ENCODE assay signal across 8 mouse cellular contexts in the genomic region with DNA sequence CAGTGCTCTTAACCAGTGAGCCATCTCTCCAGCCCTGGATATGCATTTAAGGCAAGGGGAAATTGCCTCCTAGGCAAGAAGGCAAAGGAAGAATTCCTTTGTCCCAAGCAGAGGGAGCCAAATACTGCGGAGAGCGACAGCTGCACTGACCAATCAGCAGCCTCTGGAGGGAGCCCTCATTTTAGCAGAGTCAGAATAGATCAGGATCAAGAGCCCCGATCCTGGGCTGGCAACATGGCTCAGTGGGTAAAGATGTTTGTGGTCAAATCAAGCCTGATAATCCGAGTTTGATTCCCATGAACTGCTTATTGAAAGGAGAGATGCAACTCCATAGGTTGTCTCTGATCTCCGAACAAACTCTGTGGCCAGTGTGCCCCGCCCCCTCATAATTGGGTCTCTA. TPM values are rescaled to one million over a fixed set of nuclear protein-coding genes. Genes with fewer than 3 reads are reported as not detected.
DNase-seq lines count a peak whose midpoint lies in the region; ATAC-seq lines count a peak whose summit lies in the region.

No protein-coding gene starts in this region.

- no peak overlapping the region for H3K27ac ChIP-seq in kidney, embryonic 15.5 days
- H3K27ac ChIP-seq in stomach, embryonic 16.5 days (ENCODE audit: low read length): no peak overlapping the region

- peak; percentile 31; the same call in 1 of the 2 replicates for ATAC-seq in granulocyte monocyte progenitor cell, adult 5-6 weeks (replicated peaks; ENCODE audit: poor library complexity, severe bottlenecking)
- peak; percentile 52; the same call in 1 of the 2 replicates for ATAC-seq in kidney, embryonic 15.5 days (replicated peaks; ENCODE audit: low FRiP score)
- ATAC-seq in stomach, embryonic 16.5 days (ENCODE audit: insufficient read depth, low FRiP score): peak; percentile 63; the same call in 1 of the 2 replicates

- no peak overlapping the region for H3K9ac ChIP-seq in kidney, embryonic 15.5 days
- H3K9ac ChIP-seq in stomach, embryonic 16.5 days (ENCODE audit: low read length): no peak overlapping the region

- H3K4me3 ChIP-seq in kidney, embryonic 15.5 days (replicated peaks): 0 out of 2 replicates have a peak overlapping the region, but pooled peaks have one; percentile 11
- 0 out of 2 replicates have a peak overlapping the region, but pooled peaks have one; percentile 6 for H3K4me3 ChIP-seq in stomach, embryonic 16.5 days (replicated peaks; ENCODE audit: low read length)

- H3K4me2 ChIP-seq in kidney, embryonic 15.5 days: peak overlapping the region; percentile 19; the same call in 1 of the 2 replicates
- peak overlapping the region; percentile 40; the same call in 1 of the 2 replicates for H3K4me2 ChIP-seq in stomach, embryonic 16.5 days (ENCODE audit: low read depth, low read length)

- H3K27me3 ChIP-seq in kidney, embryonic 15.5 days: no peaks in the 10 kb centered on the region
- H3K27me3 ChIP-seq in stomach, embryonic 16.5 days (ENCODE audit: control insufficient read depth, insufficient read depth, low read length): no peaks in the 10 kb centered on the region

- DNase-seq in left cerebral cortex, adult 18-20 months (ENCODE audit: low spot score in 2 of 2): peak; percentile 25 to 37
- DNase-seq in left cerebral cortex, adult 8-10 months (ENCODE audit: low spot score in 2 of 2): no peak
- DNase-seq in brain, adult 2 months (ENCODE audit: low read depth, low spot score): peak; percentile 70
- peak; percentile 64 for DNase-seq in lung, postnatal 25 days (ENCODE audit: low spot score)
- no peak for DNase-seq in spleen, adult 18-20 months

- no peaks in the 10 kb centered on the region for H3K9me3 ChIP-seq in kidney, embryonic 15.5 days (replicated peaks)
- H3K9me3 ChIP-seq in stomach, embryonic 16.5 days (replicated peaks; ENCODE audit: control insufficient read depth, low read length): no peaks in the 10 kb centered on the region

- H3K36me3 ChIP-seq in kidney, embryonic 15.5 days: 0 out of 2 replicates have a peak, but pooled peaks cover under 1% of the 10 kb centered on the region
- no peaks in the 10 kb centered on the region for H3K36me3 ChIP-seq in stomach, embryonic 16.5 days (ENCODE audit: control insufficient read depth, insufficient read depth, low read length)

- peaks cover 5% of the 10 kb centered on the region for H3K4me1 ChIP-seq in kidney, embryonic 15.5 days
- peaks cover 9% of the 10 kb centered on the region for H3K4me1 ChIP-seq in stomach, embryonic 16.5 days (ENCODE audit: control insufficient read depth, insufficient read depth, low read length)

- 48% methylated on average over 6 of the region's 6 CpGs for WGBS in kidney, embryonic 15.5 days
- WGBS in stomach, embryonic 16.5 days: 51% methylated on average over 6 of the region's 6 CpGs

RNA-seq across cellular contexts. Expression of gene Lamtor3, which starts 20.3 kb away (rescaled TPM):
- total RNA-seq in left cerebral cortex, adult 18-20 months (2021): 10 to 100 TPM; 74.2 to 75.0 TPM
- 10 to 100 TPM; 62.0 to 71.8 (median 65.0) TPM for total RNA-seq in left cerebral cortex, adult 8-10 months (2022)
- 62.4 and 76.7 TPM in 2 replicates for total RNA-seq in granulocyte monocyte progenitor cell, adult 5-6 weeks (2014; fragmentation: Nextera tagmentation)
- total RNA-seq in granulocyte monocyte progenitor cell, adult 5-6 weeks (2017): 69.4 and 87.9 TPM in 2 replicates
- polyA plus RNA-seq in kidney, embryonic 15.5 days (2015; fragmentation: Nextera tagmentation; extraction: Ambion mirVana): 111 and 113 TPM in 2 replicates
- 113 and 118 TPM in 2 replicates for polyA plus RNA-seq in stomach, embryonic 16.5 days (2015; fragmentation: Nextera tagmentation; extraction: Ambion mirVana)

RNA-seq across cellular contexts. Expression of gene Dapp1, which starts 42.7 kb away (rescaled TPM):
- 1 to 10 TPM; 3.5 to 4.5 TPM for total RNA-seq in left cerebral cortex, adult 18-20 months (2021)
- 1 to 10 TPM; 3.4 to 5.9 (median 4.7) TPM for total RNA-seq in left cerebral cortex, adult 8-10 months (2022)
- total RNA-seq in granulocyte monocyte progenitor cell, adult 5-6 weeks (2014; fragmentation: Nextera tagmentation): 116 and 120 TPM in 2 replicates
- 125 and 126 TPM in 2 replicates for total RNA-seq in granulocyte monocyte progenitor cell, adult 5-6 weeks (2017)
- 9.2 and 9.8 TPM in 2 replicates for polyA plus RNA-seq in kidney, embryonic 15.5 days (2015; fragmentation: Nextera tagmentation; extraction: Ambion mirVana)
- polyA plus RNA-seq in stomach, embryonic 16.5 days (2015; fragmentation: Nextera tagmentation; extraction: Ambion mirVana): 17.3 and 18.0 TPM in 2 replicates

Comparison
In these comparisons a context has a peak if more than half of its experiments do, and no peak if none do; other contexts are left out.
1. DNase-seq: peak in left cerebral cortex, adult 18-20 months (2 of 2), brain, adult 2 months (single experiment) and lung, postnatal 25 days (single experiment); none in left cerebral cortex, adult 8-10 months (0 of 2) and spleen, adult 18-20 months (0 of 2).
2. RNA of gene Dapp1, which starts 42.7 kb away (total RNA-seq): 116 to 126 TPM in granulocyte monocyte progenitor cell, adult 5-6 weeks; 3.4 to 5.9 TPM in left cerebral cortex, adult 8-10 months and 3.5 to 4.5 TPM in left cerebral cortex, adult 18-20 months; every median in the first group is over 10 times any median in the second.
3. Peak in every context shown above with its lines, with median percentiles within 50 percentile points of each other: ATAC-seq.